Mouse (Mus musculus) intestine, embryonic 14.5 days (tissue): ENCODE measurements around the gene Gm17662. TPM values are rescaled to one million over a fixed set of nuclear protein-coding genes. Genes with fewer than 3 reads are reported as not detected.

Experiments
- ATAC-seq: fragments of 200-750 bp; cut with Nextera tagmentation; replicated peaks from 2 replicates; pipeline ENCODE4 v1.8.0; 2017; ENCODE audit warnings: low read depth, moderate number of reproducible peaks, moderate TSS enrichment, moderate library complexity; ENCODE audit not compliant: low FRiP score, low TSS enrichment
- DNase-seq: peaks from one replicate; pipeline ENCODE4 v3.0.0-alpha.2; 2018; ENCODE audit warnings: low spot score
- H3K27ac ChIP-seq: fragments of 300-500 bp; sonication (generic); 2 replicates; pipeline ENCODE4 v1.5.1; 2014; ENCODE audit warnings: low read depth, mild to moderate bottlenecking, control low read depth
- H3K27me3 ChIP-seq: fragments of 300-500 bp; sonication (generic); replicated peaks from 2 replicates; pipeline ENCODE4 v1.6.1; 2014; ENCODE audit warnings: low read length, control low read depth; ENCODE audit not compliant: control insufficient read depth, insufficient read depth
- H3K36me3 ChIP-seq: fragments of 300-500 bp; sonication (generic); 2 replicates; pipeline ENCODE4 v1.6.1; 2014; ENCODE audit warnings: low read length, control low read depth; ENCODE audit not compliant: control insufficient read depth, insufficient read depth
- H3K4me1 ChIP-seq: fragments of 300-500 bp; sonication (generic); replicated peaks from 2 replicates; pipeline ENCODE4 v1.6.1; 2014; ENCODE audit warnings: low read length, control low read depth, mixed read lengths; ENCODE audit not compliant: control insufficient read depth, insufficient read depth
- H3K4me2 ChIP-seq: fragments of 300-500 bp; sonication (generic); 2 replicates; pipeline ENCODE4 v1.6.1; 2014; ENCODE audit warnings: low read length
- H3K4me3 ChIP-seq: fragments of 300-500 bp; sonication (generic); 2 replicates; pipeline ENCODE4 v1.5.1; 2014; ENCODE audit warnings: low read depth, low read length, control low read depth, mixed read lengths
- H3K9ac ChIP-seq: fragments of 300-500 bp; sonication (generic); 2 replicates; pipeline ENCODE4 v1.6.1; 2014; ENCODE audit warnings: mild to moderate bottlenecking, low read length
- H3K9me3 ChIP-seq: fragments of 300-500 bp; sonication (generic); 2 replicates; pipeline ENCODE4 v1.6.1; 2016; ENCODE audit warnings: low read length, control low read depth; ENCODE audit not compliant: control insufficient read depth
- WGBS: fragments of 180-500 bp; shearing (Covaris S2); extraction: QIAGEN DNeasy Blood & Tissue Kit; methylation state at CpG from one replicate; pipeline ENCODE4 v1.1.7; 2014; 5-methylcytosine and 5-hydroxymethylcytosine counted together
- polyA plus RNA-seq: library from polyadenylated mRNA; unstranded; fragments of >200 nt; fragmentation: Nextera tagmentation; extraction: Ambion mirVana; gene quantifications from 2 replicates; pipeline ENCODE4 v1.2.1, GENCODE M21; 2014

Gm17662 gene
- polyA plus RNA-seq, 1 experiment from 2014 or later, result not detected

- H3K4me1 ChIP-seq, result no peaks in the 10 kb centered on the region
- no peaks in the 10 kb centered on the region for H3K27me3 ChIP-seq
- no peaks in the 10 kb centered on the region for H3K9me3 ChIP-seq
- 63% methylated on average over 7 of the region's 7 CpGs for WGBS
- H3K27ac ChIP-seq, result no peak overlapping the region
- no peak overlapping the region for H3K4me2 ChIP-seq
- ATAC-seq, result no peak
- no peaks in the 10 kb centered on the region for H3K36me3 ChIP-seq
- no peak for DNase-seq
- H3K9ac ChIP-seq, result no peak overlapping the region
- no peak overlapping the region for H3K4me3 ChIP-seq
These were observed 32.6 kb upstream of the Gm17662 start for GRCm38 (mm10) chr4:104824381-104825077.

- Histone ChIP-seq H3K36me3 (no peaks in the 10 kb centered on the region), H3K4me1 (no peaks in the 10 kb centered on the region), H3K4me3 (no peak overlapping the region), H3K9me3 (no peaks in the 10 kb centered on the region), H3K27me3 (0 out of 2 replicates have a peak, but pooled peaks cover 3% of the 10 kb centered on the region), H3K9ac (no peak overlapping the region), H3K27ac (no peak overlapping the region), H3K4me2 (no peak overlapping the region)
- no peak for DNase-seq
- WGBS, result 53% methylated on average over 5 of the region's 5 CpGs
- ATAC-seq, result no peak
These were observed 28.2 kb upstream of the Gm17662 start for GRCm38 (mm10) chr4:104828939-104829338.

GRCm38 (mm10) chr4:104835096-104835495 is 22.0 kb upstream of the Gm17662 start:
- Histone ChIP-seq H3K4me3 (no peak overlapping the region), H3K9ac (no peak overlapping the region), H3K36me3 (no peaks in the 10 kb centered on the region), H3K9me3 (no peaks in the 10 kb centered on the region), H3K27ac (no peak overlapping the region), H3K4me1 (no peaks in the 10 kb centered on the region), H3K4me2 (no peak overlapping the region), H3K27me3 (no peaks in the 10 kb centered on the region)
- ATAC-seq, result no peak
- 59% methylated on average over 5 of the region's 5 CpGs for WGBS
- DNase-seq, result no peak

- 84% methylated on average over 2 of the region's 2 CpGs for WGBS
- H3K9ac ChIP-seq, result no peak overlapping the region
- H3K9me3 ChIP-seq, result no peaks in the 10 kb centered on the region
- no peak overlapping the region for H3K4me3 ChIP-seq
- DNase-seq (no peak), ATAC-seq (no peak)
- H3K4me2 ChIP-seq, result no peak overlapping the region
- H3K27ac ChIP-seq, result no peak overlapping the region
- H3K36me3 ChIP-seq, result no peaks in the 10 kb centered on the region
- no peaks in the 10 kb centered on the region for H3K27me3 ChIP-seq
- H3K4me1 ChIP-seq, result no peaks in the 10 kb centered on the region
These were observed 18.8 kb upstream of the Gm17662 start for GRCm38 (mm10) chr4:104838342-104838741.

GRCm38 (mm10) chr4:104842204-104842603 is 14.9 kb upstream of the Gm17662 start:
- Histone ChIP-seq H3K4me2 (no peak overlapping the region), H3K9ac (no peak overlapping the region), H3K4me1 (no peaks in the 10 kb centered on the region), H3K36me3 (no peaks in the 10 kb centered on the region), H3K4me3 (no peak overlapping the region), H3K27me3 (no peaks in the 10 kb centered on the region), H3K27ac (no peak overlapping the region), H3K9me3 (no peaks in the 10 kb centered on the region)
- DNase-seq (no peak), ATAC-seq (no peak)
- WGBS, result 89% methylated on average over 5 of the region's 5 CpGs

- no peak overlapping the region for H3K4me3 ChIP-seq
- WGBS, result 60% methylated on average over 4 of the region's 4 CpGs
- no peak overlapping the region for H3K27ac ChIP-seq
- H3K36me3 ChIP-seq, result no peaks in the 10 kb centered on the region
- H3K4me2 ChIP-seq, result no peak overlapping the region
- no peaks in the 10 kb centered on the region for H3K4me1 ChIP-seq
- H3K9me3 ChIP-seq, result no peaks in the 10 kb centered on the region
- H3K9ac ChIP-seq, result no peak overlapping the region
- no peak for DNase-seq
- ATAC-seq, result no peak
- no peaks in the 10 kb centered on the region for H3K27me3 ChIP-seq
These were observed 13.6 kb upstream of the Gm17662 start for GRCm38 (mm10) chr4:104843546-104843945.

GRCm38 (mm10) chr4:104855216-104855615 is 1.9 kb upstream of the Gm17662 start:
- no peak for ATAC-seq

GRCm38 (mm10) chr4:104857823-104858222 is 694 bp downstream of the Gm17662 start:
- no peaks in the 10 kb centered on the region for H3K9me3 ChIP-seq
- ATAC-seq, result no peak
- H3K4me1 ChIP-seq, result no peaks in the 10 kb centered on the region
- no peaks in the 10 kb centered on the region for H3K36me3 ChIP-seq
- no peaks in the 10 kb centered on the region for H3K27me3 ChIP-seq
- H3K9ac ChIP-seq, result no peak overlapping the region
- H3K4me3 ChIP-seq, result no peak overlapping the region
- no peak overlapping the region for H3K4me2 ChIP-seq
- no peak overlapping the region for H3K27ac ChIP-seq
- no peak for DNase-seq
- 76% methylated on average over 4 of the region's 4 CpGs for WGBS

More at GRCm38 (mm10) chr4:104855216-104855615, 1.9 kb upstream of the Gm17662 start:
- Histone ChIP-seq H3K4me1 (no peaks in the 10 kb centered on the region), H3K36me3 (no peaks in the 10 kb centered on the region), H3K4me3 (no peak overlapping the region), H3K27me3 (no peaks in the 10 kb centered on the region), H3K9me3 (no peaks in the 10 kb centered on the region), H3K27ac (no peak overlapping the region), H3K9ac (no peak overlapping the region), H3K4me2 (no peak overlapping the region)
- 91% methylated on average over 2 of the region's 2 CpGs for WGBS
- no peak for DNase-seq

GRCm38 (mm10) chr4:104861241-104861640 is 4.1 kb downstream of the Gm17662 start:
- H3K4me1 ChIP-seq, result no peaks in the 10 kb centered on the region
- H3K4me3 ChIP-seq, result no peak overlapping the region
- H3K36me3 ChIP-seq, result no peaks in the 10 kb centered on the region
- no peaks in the 10 kb centered on the region for H3K9me3 ChIP-seq
- no peak overlapping the region for H3K4me2 ChIP-seq
- ATAC-seq, result no peak
- WGBS, result 83% methylated on average over 8 of the region's 8 CpGs
- no peaks in the 10 kb centered on the region for H3K27me3 ChIP-seq
- H3K9ac ChIP-seq, result no peak overlapping the region
- no peak for DNase-seq
- H3K27ac ChIP-seq, result no peak overlapping the region
